Mouse (Mus musculus): ENCODE measurements around the gene Arfrp1. TPM values are rescaled to one million over a fixed set of nuclear protein-coding genes. Genes with fewer than 3 reads are reported as not detected.

The Arfrp1 gene
- polyA plus RNA-seq, 1 experiment from 2014 or later: 65.8 TPM

- Histone ChIP-seq H3K9me3 (ENCODE audit: control insufficient read depth, low read length) (no peaks in the 10 kb centered on the region), H3K4me1 (ENCODE audit: control insufficient read depth, insufficient read depth, low read length) (peaks cover 14% of the 10 kb centered on the region), H3K36me3 (ENCODE audit: control insufficient read depth, insufficient read depth, low read length) (peaks cover 32% of the 10 kb centered on the region), H3K4me3 (replicated peaks; ENCODE audit: low read depth, low read length) (peak overlapping the region; percentile 57), H3K4me2 (ENCODE audit: low read length) (peak overlapping the region; percentile 69), H3K27ac (replicated peaks; ENCODE audit: low read depth, low read length) (0 out of 2 replicates have a peak overlapping the region, but pooled peaks have one; percentile 78), H3K9ac (replicated peaks; ENCODE audit: low read length) (peak overlapping the region; percentile 51), H3K27me3 (ENCODE audit: control insufficient read depth, insufficient read depth, low read length) (no peaks in the 10 kb centered on the region)
- DNase-seq: no peak
- ATAC-seq (ENCODE audit: low FRiP score, low TSS enrichment): no peak
- WGBS: 17% methylated on average over 7 of the region's 7 CpGs
Observed at GRCm38 (mm10) chr2:181320103-181320499, 45.1 kb downstream of the Arfrp1 start.

- Histone ChIP-seq H3K27ac (replicated peaks; ENCODE audit: low read depth, low read length) (peak within 1 kb of the TSS; percentile 78), H3K4me2 (ENCODE audit: low read length) (peak within 1 kb of the TSS; percentile 69), H3K27me3 (ENCODE audit: control insufficient read depth, insufficient read depth, low read length) (no peaks in the 10 kb centered on the region), H3K36me3 (ENCODE audit: control insufficient read depth, insufficient read depth, low read length) (peaks cover 26% of the 10 kb centered on the region), H3K9ac (replicated peaks; ENCODE audit: low read length) (peak within 1 kb of the TSS; percentile 51), H3K4me1 (ENCODE audit: control insufficient read depth, insufficient read depth, low read length) (peaks cover 17% of the 10 kb centered on the region), H3K9me3 (ENCODE audit: control insufficient read depth, low read length) (no peaks in the 10 kb centered on the region), H3K4me3 (replicated peaks; ENCODE audit: low read depth, low read length) (peak within 1 kb of the TSS; percentile 57)
- DNase-seq (peak; percentile 95), ATAC-seq (ENCODE audit: low FRiP score, low TSS enrichment) (peak; percentile 91)
- WGBS: 6% methylated on average over 40 of the region's 40 CpGs
Observed at GRCm38 (mm10) chr2:181319248-181320102, 45.7 kb downstream of the Arfrp1 start, which contains the start of gene Rtel1. Rtel1 (plus strand) TSS chr2:181319739.

- peak; percentile 89 for DNase-seq
- 2% methylated on average over 23 of the region's 23 CpGs for WGBS
Observed at GRCm38 (mm10) chr2:181314080-181314810, 51.0 kb downstream of the Arfrp1 start, which contains the start of gene Stmn3. Stmn3 (minus strand) TSS chr2:181314500.

GRCm38 (mm10) chr2:181313344-181314079 lies 51.7 kb downstream of the Arfrp1 start:
- Histone ChIP-seq H3K4me2 (ENCODE audit: low read length) (peak overlapping the region; percentile 76), H3K27ac (replicated peaks; ENCODE audit: low read depth, low read length) (peak overlapping the region; percentile 95), H3K9ac (replicated peaks; ENCODE audit: low read length) (peak overlapping the region; percentile 96), H3K4me1 (ENCODE audit: control insufficient read depth, insufficient read depth, low read length) (peaks cover 24% of the 10 kb centered on the region), H3K4me3 (replicated peaks; ENCODE audit: low read depth, low read length) (peak overlapping the region; percentile 83), H3K9me3 (ENCODE audit: control insufficient read depth, low read length) (no peaks in the 10 kb centered on the region), H3K36me3 (ENCODE audit: control insufficient read depth, insufficient read depth, low read length) (peaks cover 10% of the 10 kb centered on the region), H3K27me3 (ENCODE audit: control insufficient read depth, insufficient read depth, low read length) (no peaks in the 10 kb centered on the region)
- ATAC-seq (ENCODE audit: low FRiP score, low TSS enrichment): peak; percentile 63
- peak; percentile 71 for DNase-seq
- WGBS: 1% methylated on average over 35 of the region's 35 CpGs

More at GRCm38 (mm10) chr2:181314080-181314810, 51.0 kb downstream of the Arfrp1 start, which contains the start of gene Stmn3:
- Histone ChIP-seq H3K4me3 (replicated peaks; ENCODE audit: low read depth, low read length) (peak within 1 kb of the TSS; percentile 83), H3K36me3 (ENCODE audit: control insufficient read depth, insufficient read depth, low read length) (peaks cover 3% of the 10 kb centered on the region; the same call in 1 of the 2 replicates), H3K9ac (replicated peaks; ENCODE audit: low read length) (peak within 1 kb of the TSS; percentile 96), H3K9me3 (ENCODE audit: control insufficient read depth, low read length) (no peaks in the 10 kb centered on the region), H3K27ac (replicated peaks; ENCODE audit: low read depth, low read length) (peak within 1 kb of the TSS; percentile 95), H3K4me2 (ENCODE audit: low read length) (peak within 1 kb of the TSS; percentile 76), H3K27me3 (ENCODE audit: control insufficient read depth, insufficient read depth, low read length) (no peaks in the 10 kb centered on the region), H3K4me1 (ENCODE audit: control insufficient read depth, insufficient read depth, low read length) (peaks cover 28% of the 10 kb centered on the region)
- ATAC-seq (ENCODE audit: low FRiP score, low TSS enrichment): peak; percentile 83

GRCm38 (mm10) chr2:181313006-181313343 lies 52.2 kb downstream of the Arfrp1 start:
- H3K9me3 ChIP-seq (ENCODE audit: control insufficient read depth, low read length): no peaks in the 10 kb centered on the region
- no peaks in the 10 kb centered on the region for H3K27me3 ChIP-seq (ENCODE audit: control insufficient read depth, insufficient read depth, low read length)
- 13% methylated on average over 5 of the region's 5 CpGs for WGBS
- H3K4me3 ChIP-seq (replicated peaks; ENCODE audit: low read depth, low read length): peak overlapping the region; percentile 83
- ATAC-seq (ENCODE audit: low FRiP score, low TSS enrichment) (no peak), DNase-seq (no peak)
- peaks cover 15% of the 10 kb centered on the region for H3K36me3 ChIP-seq (ENCODE audit: control insufficient read depth, insufficient read depth, low read length)
- H3K9ac ChIP-seq (replicated peaks; ENCODE audit: low read length): peak overlapping the region; percentile 96
- H3K27ac ChIP-seq (replicated peaks; ENCODE audit: low read depth, low read length): peak overlapping the region; percentile 95
- peak overlapping the region; percentile 76 for H3K4me2 ChIP-seq (ENCODE audit: low read length)
- peaks cover 24% of the 10 kb centered on the region for H3K4me1 ChIP-seq (ENCODE audit: control insufficient read depth, insufficient read depth, low read length)

GRCm38 (mm10) chr2:181312435-181312834 lies 52.8 kb downstream of the Arfrp1 start:
- H3K27ac ChIP-seq (replicated peaks; ENCODE audit: low read depth, low read length): no peak overlapping the region; the same call in 1 of the 2 replicates
- peak overlapping the region; percentile 83 for H3K4me3 ChIP-seq (replicated peaks; ENCODE audit: low read depth, low read length)
- no peak for ATAC-seq (ENCODE audit: low FRiP score, low TSS enrichment)
- peaks cover 24% of the 10 kb centered on the region for H3K4me1 ChIP-seq (ENCODE audit: control insufficient read depth, insufficient read depth, low read length)
- 51% methylated on average over 3 of the region's 3 CpGs for WGBS
- no peaks in the 10 kb centered on the region for H3K9me3 ChIP-seq (ENCODE audit: control insufficient read depth, low read length)
- peak overlapping the region; percentile 76 for H3K4me2 ChIP-seq (ENCODE audit: low read length)
- H3K36me3 ChIP-seq (ENCODE audit: control insufficient read depth, insufficient read depth, low read length): peaks cover 21% of the 10 kb centered on the region
- H3K27me3 ChIP-seq (ENCODE audit: control insufficient read depth, insufficient read depth, low read length): no peaks in the 10 kb centered on the region
- H3K9ac ChIP-seq (replicated peaks; ENCODE audit: low read length): peak overlapping the region; percentile 96; the same call in 1 of the 2 replicates
- no peak for DNase-seq

Data from midbrain, embryonic 14.5 days (tissue).